Mouse (Mus musculus) myocyte (in vitro differentiated cells): ENCODE measurements around the gene Mrpl48.

Experiments used
- MAX ChIP-seq: IDR thresholded peaks from one replicate; pipeline ENCODE4 v1.6.1; 2011; ENCODE audit warnings: low read depth, mild to moderate bottlenecking, control low read depth
- MYOD1 ChIP-seq, 3 experiments: IDR thresholded peaks; one replicate each; pipeline ENCODE4 v1.6.1; 2011; ENCODE audit warnings: control low read depth in 2 of 3, low read depth in 2 of 3, mild to moderate bottlenecking in 2 of 3, moderate library complexity in 1 of 3; ENCODE audit not compliant: insufficient read length in 2 of 3, control insufficient read depth in 1 of 3
- MYOG ChIP-seq, 3 experiments: IDR thresholded peaks; one replicate each; pipeline ENCODE4 v1.6.1; 2011; ENCODE audit warnings: control low read depth in 2 of 3, low read depth in 2 of 3, mild to moderate bottlenecking in 2 of 3; ENCODE audit not compliant: insufficient read length in 2 of 3, control insufficient read depth in 1 of 3, insufficient read depth in 1 of 3
- POLR2A ChIP-seq: IDR thresholded peaks from one replicate; pipeline ENCODE4 v1.6.1; 2011; ENCODE audit warnings: low read depth, mild to moderate bottlenecking, control low read depth, moderate library complexity; ENCODE audit not compliant: insufficient read length

DNA sequence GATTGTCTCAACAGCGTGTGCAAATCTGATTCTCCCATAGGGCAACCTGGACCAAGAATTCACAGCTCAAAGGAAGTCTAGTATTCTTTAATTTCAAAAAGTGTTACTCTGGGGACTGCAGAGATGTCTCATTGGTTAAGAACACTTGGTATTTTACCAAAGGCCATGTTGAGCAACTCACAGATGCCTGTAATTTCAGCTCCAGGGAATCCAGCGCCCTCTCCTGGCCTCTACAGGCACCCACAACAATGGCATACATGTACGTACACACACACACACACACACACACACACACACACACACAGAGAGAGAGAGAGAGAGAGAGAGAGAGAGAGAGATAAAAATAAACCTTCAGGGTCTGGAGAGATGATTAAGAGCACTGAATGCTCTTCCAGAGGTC, 85.9 kb downstream of the Mrpl48 start:
- no peak for TF ChIP-seq POLR2A
- no peak for TF ChIP-seq MAX
- TF ChIP-seq MYOG (IDR thresholded peaks at IDR 0.05; ENCODE audit: control insufficient read depth in 1 of 3, insufficient read depth in 1 of 3, insufficient read length in 2 of 3, low read depth in 2 of 3), result no peak
- no peak for TF ChIP-seq MYOD1 (IDR thresholded peaks at IDR 0.05; ENCODE audit: control insufficient read depth in 1 of 3, insufficient read length in 2 of 3, low read depth in 2 of 3)
